Mouse (Mus musculus) thymus, adult 18-20 months (tissue): ENCODE data around the gene Cdk15.

Source experiments
- DNase-seq, 2 experiments: peaks; one replicate each; pipeline ENCODE4 v3.0.0; 2022; ENCODE audit warnings: mixed read lengths in 2 of 2

The Cdk15 gene

GRCm38 (mm10) chr1:59286316-59286850, 29.7 kb downstream of the Cdk15 start:
- no peak for DNase-seq

- DNase-seq: no peak
Observed at GRCm38 (mm10) chr1:59287733-59288132, 31.0 kb downstream of the Cdk15 start.

DNA sequence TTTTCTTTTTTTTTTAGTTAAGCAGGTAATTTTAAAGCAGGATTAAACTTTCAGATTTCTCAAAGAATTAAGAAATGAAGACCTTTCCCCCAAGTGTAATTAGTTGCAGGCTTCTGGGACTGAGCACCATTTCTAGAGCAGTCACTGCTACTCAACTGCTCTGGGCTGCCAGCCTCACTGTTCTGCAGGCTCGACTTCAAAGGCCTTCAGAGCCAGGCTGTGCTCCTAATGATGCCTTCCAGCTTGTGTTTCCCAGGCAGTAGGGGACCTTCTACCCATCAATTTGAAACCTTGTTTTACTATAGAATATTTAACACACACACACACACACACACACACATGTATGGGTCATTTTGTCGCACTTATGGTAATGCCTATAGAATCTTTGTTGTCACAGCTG, 34.9 kb downstream of the Cdk15 start:
- DNase-seq: no peak

DNA sequence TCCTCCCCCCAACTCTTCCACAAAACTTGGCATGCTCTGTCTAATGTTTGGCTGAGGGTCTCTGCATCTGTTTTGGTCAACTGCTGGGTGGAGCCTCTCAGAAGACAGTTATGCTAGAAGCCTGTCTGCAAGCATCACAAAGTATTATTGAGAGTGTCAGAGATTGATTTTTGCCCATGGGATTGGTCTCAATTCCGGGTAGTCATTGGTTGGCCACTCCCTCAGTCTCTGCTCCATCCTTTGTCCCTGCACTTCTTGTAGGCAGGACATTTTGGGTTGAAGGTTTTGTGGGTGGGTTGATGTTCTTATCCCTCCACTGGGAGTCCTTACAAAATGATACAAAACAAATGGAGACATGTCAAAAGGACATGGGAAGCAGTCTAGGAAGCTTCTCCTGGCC, 39.1 kb downstream of the Cdk15 start:
- no peak for DNase-seq

DNA sequence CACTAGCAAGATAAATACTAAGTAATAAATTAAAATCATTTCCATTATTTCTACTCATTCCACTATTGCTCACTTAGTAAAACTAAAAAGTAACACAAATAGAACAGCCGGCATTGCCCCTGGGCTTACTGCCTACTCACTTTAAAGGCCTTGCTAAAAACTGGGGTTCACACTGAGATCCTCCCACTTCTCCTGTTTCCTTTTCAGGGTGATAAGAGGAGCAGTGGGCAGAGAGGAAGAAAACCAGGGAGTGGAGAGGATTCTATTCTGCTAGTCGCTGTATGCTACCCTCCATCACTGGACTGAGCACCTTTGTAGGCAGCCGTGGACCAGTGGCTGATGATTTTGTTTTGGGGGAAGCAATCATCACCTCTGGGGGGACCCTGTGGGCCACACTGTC, 40.5 kb downstream of the Cdk15 start:
- DNase-seq: no peak

GRCm38 (mm10) chr1:59298491-59299090, 41.9 kb downstream of the Cdk15 start:
- peak in 1 of 2 experiments; percentile 21 for DNase-seq

GRCm38 (mm10) chr1:59307310-59307709, 50.6 kb downstream of the Cdk15 start:
- DNase-seq: no peak

DNA sequence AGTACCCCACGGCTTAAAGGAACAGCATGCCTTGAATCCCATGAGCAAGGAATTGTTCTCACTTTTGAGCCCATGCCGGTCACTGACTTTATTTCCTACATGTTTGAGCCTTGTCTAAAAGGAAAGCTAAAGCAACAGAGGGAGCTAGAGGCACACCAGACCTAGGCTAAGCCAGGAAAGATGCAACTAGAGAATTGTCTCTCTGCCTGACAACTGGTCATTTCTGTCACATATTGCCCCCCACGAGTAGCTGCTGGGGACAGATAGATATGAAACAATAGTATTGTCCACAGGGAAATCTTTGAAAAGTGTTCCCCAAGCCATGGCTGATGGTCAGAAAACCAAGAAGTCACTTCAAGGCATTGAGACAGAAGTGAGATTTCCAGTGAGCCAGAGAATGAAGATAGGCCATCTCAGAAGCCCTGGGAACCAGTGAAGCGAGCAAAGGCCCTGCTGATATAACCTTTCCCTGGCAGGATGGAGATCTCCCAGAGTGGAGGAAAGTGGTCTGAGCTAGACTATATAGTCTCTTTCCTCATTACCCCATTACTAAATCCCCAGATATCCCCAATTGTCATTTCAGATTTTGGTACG, 54.7 kb downstream of the Cdk15 start:
- no peak for DNase-seq

DNA sequence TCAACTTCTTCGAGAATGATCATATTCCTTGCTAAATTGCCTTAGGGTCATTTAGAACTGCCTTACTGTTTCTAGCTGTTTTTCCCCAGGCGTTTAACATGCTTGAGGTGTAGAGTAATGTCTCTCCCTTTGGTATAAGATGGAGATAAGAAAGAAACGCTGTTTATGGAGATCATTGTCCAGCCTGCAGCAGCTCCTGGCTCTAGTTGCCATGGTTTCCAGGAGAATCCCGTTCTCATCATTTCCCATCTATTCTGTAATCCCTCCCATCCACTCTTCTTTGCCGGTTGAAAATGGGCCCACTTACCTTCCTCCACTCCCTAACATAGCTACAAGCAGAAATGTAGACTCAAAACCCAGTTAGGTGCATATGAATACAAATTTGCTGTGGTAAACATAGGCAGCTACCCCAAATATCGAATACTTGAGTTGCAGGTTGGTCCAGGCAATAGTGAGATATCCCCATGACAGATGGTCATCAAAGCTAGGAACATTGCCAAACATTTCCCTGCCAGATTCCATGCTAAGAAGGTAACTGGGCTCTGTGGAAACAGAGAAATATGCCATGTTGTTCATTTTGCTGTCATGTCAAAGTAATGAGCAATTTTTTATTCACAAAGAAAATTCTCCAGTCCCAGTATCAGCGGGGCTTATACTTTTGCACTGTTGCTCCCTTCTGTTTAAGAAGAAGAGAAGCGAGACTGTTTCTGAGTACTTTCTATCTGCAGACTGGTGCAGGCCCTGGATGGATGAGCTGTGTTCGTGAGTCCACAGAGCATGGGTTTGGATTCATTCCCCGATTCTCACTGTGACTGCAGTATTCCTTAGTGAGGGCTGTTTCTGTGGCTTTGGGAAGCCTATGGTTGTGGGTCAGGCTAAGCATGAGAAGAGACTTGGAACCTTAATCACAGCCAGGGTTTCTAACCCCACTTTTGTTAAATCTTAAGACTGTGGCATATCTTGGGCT, 55.8 kb downstream of the Cdk15 start:
- no peak for DNase-seq

GRCm38 (mm10) chr1:59313154-59313940, 56.6 kb downstream of the Cdk15 start:
- no peak for DNase-seq

- DNase-seq: no peak
Observed at GRCm38 (mm10) chr1:59315057-59315807, 58.5 kb downstream of the Cdk15 start.

DNA sequence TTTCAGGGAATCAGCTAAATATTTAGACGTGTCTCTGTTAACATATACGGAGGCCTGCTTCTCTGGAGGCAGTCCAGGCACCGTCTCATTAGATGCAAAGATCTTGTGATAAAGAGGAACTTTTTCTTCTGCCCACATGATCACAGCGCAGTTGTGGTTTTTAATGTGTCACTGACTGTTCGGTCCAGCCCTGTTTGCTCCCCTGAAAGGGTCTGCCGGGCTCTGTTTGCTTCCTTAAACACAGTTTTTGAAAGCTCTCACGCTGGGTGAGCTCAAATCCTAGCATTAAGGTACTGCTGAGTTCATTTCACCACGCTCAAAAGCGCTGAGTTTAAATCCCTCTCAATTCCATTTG, 59.3 kb downstream of the Cdk15 start:
- DNase-seq: no peak

GRCm38 (mm10) chr1:59316386-59317051, 59.8 kb downstream of the Cdk15 start:
- DNase-seq: no peak

DNA sequence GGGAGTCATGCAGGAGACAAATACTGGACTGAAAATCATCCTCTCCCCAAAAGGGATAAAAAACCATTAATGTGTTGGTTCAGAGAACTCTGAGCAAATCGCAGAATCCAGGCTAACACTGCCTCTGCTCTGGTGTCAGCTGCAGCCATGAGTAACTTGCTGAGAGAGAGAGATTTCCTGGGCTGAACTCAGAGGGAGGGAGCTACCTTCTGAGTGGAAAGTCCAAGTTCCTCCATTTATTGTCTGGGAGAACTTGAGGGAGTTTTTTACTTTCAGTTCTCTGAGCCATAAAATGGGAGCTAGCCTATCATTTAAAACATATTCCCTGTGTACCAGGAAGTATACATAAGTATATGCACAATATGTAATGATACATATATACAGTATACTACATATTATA, 60.7 kb downstream of the Cdk15 start:
- no peak for DNase-seq

DNA sequence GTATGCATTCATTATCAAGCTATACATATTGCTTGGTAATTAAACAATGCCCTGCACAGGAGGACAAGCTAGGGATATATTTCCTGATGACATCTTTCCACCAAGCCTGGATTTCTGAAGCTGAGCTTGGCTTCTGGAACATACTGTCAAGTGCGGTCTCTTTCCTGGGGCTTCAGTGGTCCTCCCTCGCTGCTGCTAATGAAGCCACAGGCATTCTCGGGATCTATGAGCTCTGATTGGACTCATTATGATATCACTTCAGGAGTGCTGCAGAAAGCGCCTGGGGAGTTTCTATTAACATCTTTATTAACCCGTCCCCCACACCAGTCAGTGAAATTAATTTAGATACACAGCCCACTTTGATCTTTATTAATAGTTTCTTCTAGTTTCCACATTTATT, 62.2 kb downstream of the Cdk15 start:
- DNase-seq: no peak

DNA sequence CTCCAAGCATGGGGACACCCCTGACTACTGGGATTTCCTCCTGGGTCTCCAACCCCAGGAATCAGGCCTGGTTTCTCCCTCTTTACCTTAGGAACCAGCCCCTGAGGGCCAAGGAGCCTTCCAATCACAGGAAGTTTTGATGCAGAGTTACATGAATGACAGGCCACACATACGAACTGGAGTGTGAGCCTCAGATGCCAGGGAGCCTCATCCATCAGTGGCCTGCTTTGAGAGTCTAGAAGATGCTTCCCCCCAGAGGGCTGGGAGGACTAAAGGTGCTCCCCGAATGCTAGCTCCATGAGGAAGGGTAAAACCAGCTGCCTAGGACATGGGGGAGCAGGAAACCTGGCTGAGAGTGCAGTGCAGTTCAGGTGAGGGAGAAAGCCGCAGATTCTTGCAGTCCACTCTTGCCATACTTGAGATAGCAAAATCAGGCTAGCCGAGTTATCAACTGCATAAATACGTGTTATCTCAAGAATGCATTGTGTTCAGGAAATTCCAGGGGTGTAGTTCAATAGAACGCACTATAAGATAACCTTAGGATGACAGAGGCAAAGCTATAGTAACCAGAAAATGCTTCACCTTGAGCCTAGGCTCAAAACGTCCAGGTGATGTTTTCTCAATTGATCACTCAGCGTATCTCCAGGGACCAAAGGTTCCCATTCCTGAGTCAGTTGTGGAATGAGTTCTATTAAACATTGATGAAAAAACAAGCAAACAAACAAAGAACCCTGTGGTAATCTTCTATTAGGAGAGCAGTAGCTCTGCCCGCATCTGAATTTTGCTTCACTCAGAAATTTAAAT, 64.6 kb downstream of the Cdk15 start:
- DNase-seq: no peak

DNA sequence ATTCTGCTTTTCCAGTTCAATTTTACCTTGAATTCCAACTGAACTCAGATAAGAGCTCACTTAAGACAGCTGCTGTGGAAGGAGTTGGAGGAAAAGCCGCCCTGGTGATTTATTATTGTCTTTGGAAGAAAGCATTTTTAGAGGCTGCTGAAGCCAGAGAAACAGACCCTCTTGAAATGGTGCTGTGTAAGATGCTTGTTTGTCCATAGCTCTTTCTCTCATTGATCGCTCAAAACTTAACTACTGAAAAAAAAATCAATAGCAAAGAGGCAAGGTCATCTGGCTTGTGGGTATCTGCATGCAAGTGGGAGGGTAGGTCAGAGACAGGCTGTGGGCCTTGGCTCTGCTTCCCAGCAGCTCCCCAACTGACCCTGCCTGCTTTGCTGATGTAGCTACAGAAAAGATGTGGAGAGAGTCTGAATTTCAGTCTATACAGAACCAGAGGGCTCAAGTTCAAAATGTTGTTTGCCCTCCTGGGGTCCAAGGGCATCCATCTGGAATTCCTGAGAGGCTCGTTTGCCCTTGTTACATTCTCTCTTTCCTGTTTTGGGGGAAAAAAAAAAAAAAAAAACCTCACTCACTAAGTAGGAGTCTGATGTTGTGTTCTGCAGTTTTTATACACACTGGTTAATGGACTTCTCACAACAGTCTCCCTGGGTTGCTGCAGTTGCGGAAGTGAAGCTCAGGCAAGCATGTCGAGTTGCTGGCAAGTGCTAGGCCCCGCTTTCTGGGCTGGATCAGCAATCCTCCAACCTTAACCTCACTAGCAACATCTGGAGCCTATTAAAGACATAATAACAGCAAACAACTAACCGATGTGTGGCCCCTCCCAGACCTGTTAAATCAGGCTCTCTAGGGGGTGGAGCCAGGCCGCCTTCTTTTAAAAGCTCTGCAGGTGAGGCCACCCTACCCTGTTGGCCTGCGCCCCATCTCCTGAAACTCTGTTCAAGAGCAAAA, 65.5 kb downstream of the Cdk15 start:
- no peak for DNase-seq

GRCm38 (mm10) chr1:59326854-59327395, 70.2 kb downstream of the Cdk15 start:
- DNase-seq: no peak

- DNase-seq: no peak
Observed at GRCm38 (mm10) chr1:59332737-59333385, 76.2 kb downstream of the Cdk15 start.
